16 mouse cellular contexts compared by ENCODE assay signal in the genomic region with DNA sequence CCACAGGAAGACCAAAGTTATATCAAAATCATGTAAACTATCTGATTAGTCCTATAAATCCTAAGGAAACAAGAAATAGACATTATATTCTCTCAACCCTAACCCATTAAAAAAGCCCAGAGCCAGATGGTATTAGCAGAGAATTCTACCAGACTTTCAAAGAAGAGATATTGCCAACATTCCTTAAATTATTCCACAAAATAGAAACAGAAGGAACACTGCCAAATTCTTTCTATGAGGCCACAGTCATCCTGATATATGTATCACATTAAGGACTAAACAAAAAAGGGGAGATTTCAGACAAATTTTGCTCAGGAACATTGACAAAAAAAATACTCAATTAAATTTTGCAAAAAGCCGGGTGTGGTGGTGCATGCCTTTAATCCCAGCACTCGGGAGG.
"Had no signal": no experiment of that assay in that cellular context is flagged by ENCODE, and none has a peak within 500 bp of the region (broad histone marks: within the 10 kb centered on the region; RNA-seq: fewer than 3 reads in every experiment).

No protein-coding gene starts in this region.

- H3K27ac ChIP-seq: lung, embryonic 15.5 days; midbrain, embryonic 10.5 days; midbrain, embryonic 13.5 days; midbrain, embryonic 15.5 days; neural tube, embryonic 12.5 days had no signal

- H3K9ac ChIP-seq: lung, embryonic 15.5 days; midbrain, embryonic 13.5 days; midbrain, embryonic 15.5 days; neural tube, embryonic 12.5 days had no signal

- H3K4me3 ChIP-seq: lung, embryonic 15.5 days; midbrain, embryonic 10.5 days; midbrain, embryonic 13.5 days; midbrain, embryonic 15.5 days; neural tube, embryonic 12.5 days had no signal

- H3K36me3 ChIP-seq: lung, embryonic 15.5 days; midbrain, embryonic 10.5 days; midbrain, embryonic 13.5 days; midbrain, embryonic 15.5 days; neural tube, embryonic 12.5 days had no signal

- H3K4me2 ChIP-seq: lung, embryonic 15.5 days; midbrain, embryonic 13.5 days; midbrain, embryonic 15.5 days; neural tube, embryonic 12.5 days had no signal

- H3K4me1 ChIP-seq: lung, embryonic 15.5 days; midbrain, embryonic 10.5 days; midbrain, embryonic 13.5 days; midbrain, embryonic 15.5 days; neural tube, embryonic 12.5 days had no signal

- ATAC-seq: lung, postnatal 0 days; midbrain, embryonic 13.5 days; midbrain, embryonic 15.5 days had no signal

- H3K9me3 ChIP-seq: lung, embryonic 15.5 days; midbrain, embryonic 10.5 days; midbrain, embryonic 13.5 days; midbrain, embryonic 15.5 days; neural tube, embryonic 12.5 days had no signal

- DNase-seq: lung, adult 18-20 months; lung, postnatal 4 days; retina, postnatal 1 day; right cerebral cortex, adult 18-20 months; right cerebral cortex, postnatal 25 days; right cerebral cortex, postnatal 4 days; spleen, adult 18-20 months; thymus, adult 18-20 months; thymus, postnatal 14 days; thymus, postnatal 36 days had no signal

- H3K27me3 ChIP-seq: lung, embryonic 15.5 days; midbrain, embryonic 13.5 days; midbrain, embryonic 15.5 days; neural tube, embryonic 12.5 days had no signal
